Mouse (Mus musculus) liver, adult 2 months (tissue): ENCODE data around the gene Nfic.

Experiments
- CTCF ChIP-seq: fragments of 200-500 bp; IDR thresholded peaks from 2 replicates; pipeline ENCODE4 v1.5.1; 2011; ENCODE audit warnings: low read depth, low read length, control low read depth
- POLR2A ChIP-seq: fragments of 200-500 bp; IDR thresholded peaks from 2 replicates; pipeline ENCODE4 v1.6.1; 2011; ENCODE audit warnings: low read length, control low read depth; ENCODE audit not compliant: insufficient read depth; ENCODE audit errors: extremely low read depth

GRCm38 (mm10) chr10:81429092-81429491, 26.3 kb downstream of the Nfic start:
- no peak for TF ChIP-seq POLR2A
- TF ChIP-seq CTCF = no peak
